ENCODE assay signal across 27 mouse cellular contexts in the genomic region with DNA sequence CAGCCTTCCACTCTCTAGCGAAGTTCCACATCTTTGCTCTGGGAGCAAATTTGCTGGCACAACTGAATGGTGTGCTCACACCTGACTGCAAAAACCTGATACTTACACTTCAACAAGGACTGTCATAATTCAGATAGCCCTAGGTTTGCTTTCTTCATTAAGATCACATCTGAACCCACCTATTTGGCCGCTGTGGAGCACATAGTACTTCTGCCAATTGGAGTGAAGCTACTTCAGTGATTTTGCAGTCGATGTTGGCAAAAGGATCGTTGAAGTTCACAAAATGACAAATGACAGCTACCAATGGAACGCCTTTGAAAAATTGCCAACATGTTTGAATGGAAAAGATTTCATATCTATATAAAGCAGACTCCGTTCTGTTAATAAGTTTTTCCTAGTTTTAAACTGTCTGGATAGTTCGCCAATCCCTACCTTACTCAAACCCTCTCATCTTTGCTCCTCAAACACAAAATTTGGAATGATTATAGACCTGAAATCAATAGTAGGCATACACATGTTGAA. TPM values are rescaled to one million over a fixed set of nuclear protein-coding genes. Genes with fewer than 3 reads are reported as not detected.
A peak's percentile ranks its signal among the peaks of the same experiment; 100 is the strongest.
DNase-seq lines count a peak whose midpoint lies in the region; ATAC-seq and TF ChIP-seq lines count a peak whose summit lies in the region.
"Had no signal": no experiment of that assay in that cellular context is flagged by ENCODE, and none has a peak within 500 bp of the region (broad histone marks: within the 10 kb centered on the region; RNA-seq: fewer than 3 reads in every experiment).

No protein-coding gene starts in this region.

- H3K4me3 ChIP-seq in forebrain, embryonic 10.5 days = no peak overlapping the region
- H3K4me3 ChIP-seq in forebrain, embryonic 14.5 days (ENCODE audit: low read depth, low read length) = no peak overlapping the region
- H3K4me3 ChIP-seq in midbrain, embryonic 11.5 days (ENCODE audit: low read depth, low read length) = no peak overlapping the region
- no peak overlapping the region for H3K4me3 ChIP-seq in midbrain, postnatal 0 days (ENCODE audit: low read depth, low read length)
- no peak overlapping the region for H3K4me3 ChIP-seq in lung, postnatal 0 days (ENCODE audit: low read depth, low read length)
- H3K4me3 ChIP-seq: hindbrain, embryonic 15.5 days; kidney, embryonic 15.5 days had no signal

- H3K4me2 ChIP-seq in forebrain, embryonic 14.5 days (ENCODE audit: low read length) = no peak overlapping the region
- no peak overlapping the region for H3K4me2 ChIP-seq in midbrain, embryonic 11.5 days
- no peak overlapping the region for H3K4me2 ChIP-seq in midbrain, postnatal 0 days (ENCODE audit: low read depth, low read length, poor library complexity, severe bottlenecking)
- no peak overlapping the region for H3K4me2 ChIP-seq in lung, postnatal 0 days (replicated peaks; ENCODE audit: low read depth, low read length)

- H3K9me3 ChIP-seq in forebrain, embryonic 10.5 days = no peaks in the 10 kb centered on the region
- H3K9me3 ChIP-seq in forebrain, embryonic 14.5 days (replicated peaks; ENCODE audit: control insufficient read depth, low read length) = no peaks in the 10 kb centered on the region
- H3K9me3 ChIP-seq in midbrain, embryonic 11.5 days (ENCODE audit: control insufficient read depth, low read length) = no peaks in the 10 kb centered on the region
- no peaks in the 10 kb centered on the region for H3K9me3 ChIP-seq in midbrain, postnatal 0 days (ENCODE audit: low read length)
- no peaks in the 10 kb centered on the region for H3K9me3 ChIP-seq in lung, postnatal 0 days (ENCODE audit: low read length)
- H3K9me3 ChIP-seq: heart, embryonic 10.5 days; hindbrain, embryonic 15.5 days; kidney, embryonic 15.5 days; liver, embryonic 13.5 days; lung, embryonic 15.5 days had no signal

- ATAC-seq in forebrain, embryonic 14.5 days = no peak
- no peak for ATAC-seq in midbrain, embryonic 11.5 days (ENCODE audit: low FRiP score)
- ATAC-seq in midbrain, postnatal 0 days (ENCODE audit: low FRiP score) = no peak
- ATAC-seq in lung, postnatal 0 days = no peak
- ATAC-seq: Patski had no signal

- WGBS in forebrain, embryonic 10.5 days = 5% methylated on average over 7 of the region's 7 CpGs
- 6% methylated on average over 7 of the region's 7 CpGs for WGBS in forebrain, embryonic 14.5 days
- 5% methylated on average over 7 of the region's 7 CpGs for WGBS in midbrain, embryonic 11.5 days
- 4% methylated on average over 7 of the region's 7 CpGs for WGBS in midbrain, postnatal 0 days
- 13% methylated on average over 7 of the region's 7 CpGs for WGBS in lung, postnatal 0 days

- peaks cover 96% of the 10 kb centered on the region for H3K27me3 ChIP-seq in forebrain, embryonic 10.5 days (ENCODE audit: poor library complexity, severe bottlenecking)
- peaks cover 64% of the 10 kb centered on the region for H3K27me3 ChIP-seq in forebrain, embryonic 14.5 days (replicated peaks; ENCODE audit: control insufficient read depth, insufficient read depth, low read length)
- peaks cover 66% of the 10 kb centered on the region for H3K27me3 ChIP-seq in midbrain, embryonic 11.5 days (ENCODE audit: control insufficient read depth, insufficient read depth, low read length)
- peaks cover 57% of the 10 kb centered on the region for H3K27me3 ChIP-seq in midbrain, postnatal 0 days (ENCODE audit: insufficient read depth, low read length)
- H3K27me3 ChIP-seq in splenic B cell, adult 2 months (ENCODE audit: control insufficient read depth, insufficient read depth, low read length, poor library complexity, severe bottlenecking) = peaks cover 4% of the 10 kb centered on the region
- peaks cover 64% of the 10 kb centered on the region for H3K27me3 ChIP-seq in lung, postnatal 0 days (replicated peaks; ENCODE audit: insufficient read depth, low read length)

- no peak for TF ChIP-seq POLR2A in brain, embryonic 14.5 days (IDR thresholded peaks at IDR 0.05; ENCODE audit: borderline replicate concordance, extremely low read depth, insufficient read depth, insufficient read length, poor library complexity, severe bottlenecking)

- H3K4me1 ChIP-seq in forebrain, embryonic 10.5 days = peaks cover 27% of the 10 kb centered on the region
- peaks cover 6% of the 10 kb centered on the region for H3K4me1 ChIP-seq in forebrain, embryonic 14.5 days (ENCODE audit: control insufficient read depth, insufficient read depth, low read length)
- H3K4me1 ChIP-seq in midbrain, embryonic 11.5 days (ENCODE audit: control insufficient read depth, insufficient read depth, low read length) = peaks cover 3% of the 10 kb centered on the region; the same call in 1 of the 2 replicates
- H3K4me1 ChIP-seq in midbrain, postnatal 0 days (ENCODE audit: insufficient read depth, low read length) = peaks cover 6% of the 10 kb centered on the region; the same call in 1 of the 2 replicates
- peaks cover 4% of the 10 kb centered on the region; the same call in 1 of the 2 replicates for H3K4me1 ChIP-seq in lung, postnatal 0 days (ENCODE audit: insufficient read depth, low read depth, low read length)

- no peaks in the 10 kb centered on the region for H3K36me3 ChIP-seq in forebrain, embryonic 10.5 days (replicated peaks)
- no peaks in the 10 kb centered on the region for H3K36me3 ChIP-seq in forebrain, embryonic 14.5 days (ENCODE audit: control insufficient read depth, insufficient read depth, low read length)
- H3K36me3 ChIP-seq in midbrain, embryonic 11.5 days (ENCODE audit: control insufficient read depth, insufficient read depth, low read length) = no peaks in the 10 kb centered on the region
- H3K36me3 ChIP-seq in midbrain, postnatal 0 days (ENCODE audit: insufficient read depth, low read length) = no peaks in the 10 kb centered on the region
- H3K36me3 ChIP-seq in splenic B cell, adult 2 months (ENCODE audit: control insufficient read depth, insufficient read depth, low read length, poor library complexity, severe bottlenecking) = no peaks in the 10 kb centered on the region
- no peaks in the 10 kb centered on the region for H3K36me3 ChIP-seq in lung, postnatal 0 days (ENCODE audit: insufficient read depth, low read length)
- H3K36me3 ChIP-seq: heart, embryonic 10.5 days; hindbrain, embryonic 15.5 days; kidney, embryonic 15.5 days; liver, embryonic 13.5 days; lung, embryonic 15.5 days had no signal

- no peak for TF ChIP-seq EP300 in lung, postnatal 0 days (IDR thresholded peaks at IDR 0.05)

- peak; percentile 28 for DNase-seq in forebrain, embryonic 10.5 days (ENCODE audit: extremely low spot score, low spot score)
- DNase-seq in forebrain, embryonic 14.5 days (ENCODE audit: low spot score) = no peak
- DNase-seq in midbrain, embryonic 11.5 days (ENCODE audit: low spot score, missing footprints) = peak; percentile 93
- DNase-seq in midbrain, postnatal 0 days (ENCODE audit: low spot score) = no peak
- peak; percentile 49 for DNase-seq in brain, embryonic 14.5 days (ENCODE audit: low read depth)
- DNase-seq in splenic B cell, adult 2 months (ENCODE audit: low read depth, low spot score) = peak; percentile 22
- DNase-seq in lung, postnatal 0 days (ENCODE audit: low spot score) = no peak
- DNase-seq: adrenal gland, adult 8-10 months; cerebellum, adult 18-20 months; cerebellum, postnatal 25 days; gastrocnemius, adult 2 months; heart, postnatal 4 days; kidney, adult 11 months; kidney, postnatal 36 days; liver, embryonic 13.5 days; lung, postnatal 4 days; retina, postnatal 1 day; right cerebral cortex, postnatal 25 days; spleen, adult 18-20 months; thymus, adult 18-20 months had no signal

- no peak for TF ChIP-seq CTCF in midbrain, postnatal 0 days (IDR thresholded peaks at IDR 0.05)
- TF ChIP-seq CTCF in brain, embryonic 14.5 days (IDR thresholded peaks at IDR 0.05; ENCODE audit: borderline replicate concordance, extremely low read depth, insufficient read depth, insufficient read length) = no peak
- no peak for TF ChIP-seq CTCF in lung, postnatal 0 days (IDR thresholded peaks at IDR 0.05)

- H3K9ac ChIP-seq in forebrain, embryonic 14.5 days (ENCODE audit: low read length) = no peak overlapping the region
- H3K9ac ChIP-seq in midbrain, embryonic 11.5 days (ENCODE audit: low read length) = no peak overlapping the region
- no peak overlapping the region for H3K9ac ChIP-seq in midbrain, postnatal 0 days (replicated peaks; ENCODE audit: low read length, poor library complexity, severe bottlenecking)
- no peak overlapping the region for H3K9ac ChIP-seq in lung, postnatal 0 days (replicated peaks; ENCODE audit: low read depth)
- H3K9ac ChIP-seq: hindbrain, embryonic 15.5 days; kidney, embryonic 15.5 days; liver, embryonic 13.5 days; lung, embryonic 15.5 days had no signal

- no peak overlapping the region for H3K27ac ChIP-seq in forebrain, embryonic 10.5 days
- no peak overlapping the region for H3K27ac ChIP-seq in forebrain, embryonic 14.5 days (ENCODE audit: low read depth, low read length)
- H3K27ac ChIP-seq in midbrain, embryonic 11.5 days (ENCODE audit: low read depth, low read length) = no peak overlapping the region
- H3K27ac ChIP-seq in midbrain, postnatal 0 days (ENCODE audit: low read depth, low read length) = no peak overlapping the region
- H3K27ac ChIP-seq in lung, postnatal 0 days (ENCODE audit: low read length) = no peak overlapping the region
- H3K27ac ChIP-seq: gastrocnemius, adult 2 months; heart, embryonic 10.5 days; hindbrain, embryonic 15.5 days; kidney, embryonic 15.5 days; liver, embryonic 13.5 days; lung, embryonic 15.5 days had no signal

RNA-seq across cellular contexts. Expression of a gene that starts 1.9 kb away (rescaled TPM):
- polyA plus RNA-seq in forebrain, embryonic 10.5 days (2016; fragmentation: Nextera tagmentation; extraction: Ambion mirVana) = not detected in 2 replicates
- polyA plus RNA-seq in forebrain, embryonic 14.5 days (2014; fragmentation: Nextera tagmentation; extraction: Ambion mirVana) = 0.09 and 0.18 TPM in 2 replicates
- polyA plus RNA-seq in midbrain, embryonic 11.5 days (2014; fragmentation: Nextera tagmentation; extraction: Ambion mirVana) = 0.25 and 0.48 TPM in 2 replicates
- not detected in 2 replicates for total RNA-seq in midbrain, postnatal 0 days (2014; rRNA removed)
- not detected in 2 replicates for polyA plus RNA-seq in midbrain, postnatal 0 days (2015; fragmentation: Nextera tagmentation; extraction: Ambion mirVana)
- 0.06 and 0.12 TPM in 2 replicates for polyA plus RNA-seq in brain, embryonic 14.5 days (2012; rRNA removed)
- polyA plus RNA-seq in lung, postnatal 0 days (2015; fragmentation: Nextera tagmentation; extraction: Ambion mirVana) = 0.07 and 0.42 TPM in 2 replicates
- total RNA-seq: ES-E14; megakaryocyte-erythroid progenitor cell, adult 5-6 weeks had no signal
- polyA plus RNA-seq: heart, embryonic 10.5 days; kidney, embryonic 15.5 days; liver, embryonic 13.5 days had no signal

RNA-seq across cellular contexts. Expression of a gene that starts 18.9 kb away (rescaled TPM):
- 25.9 and 28.3 TPM in 2 replicates for polyA plus RNA-seq in forebrain, embryonic 10.5 days (2016; fragmentation: Nextera tagmentation; extraction: Ambion mirVana)
- 45.8 and 48.9 TPM in 2 replicates for polyA plus RNA-seq in forebrain, embryonic 14.5 days (2014; fragmentation: Nextera tagmentation; extraction: Ambion mirVana)
- polyA plus RNA-seq in midbrain, embryonic 11.5 days (2014; fragmentation: Nextera tagmentation; extraction: Ambion mirVana) = 42.8 and 46.4 TPM in 2 replicates
- total RNA-seq in midbrain, postnatal 0 days (2014; rRNA removed) = 49.1 and 64.4 TPM in 2 replicates
- 11.5 and 13.1 TPM in 2 replicates for polyA plus RNA-seq in midbrain, postnatal 0 days (2015; fragmentation: Nextera tagmentation; extraction: Ambion mirVana)
- polyA plus RNA-seq in brain, embryonic 14.5 days (2012; rRNA removed) = 75.4 and 93.2 TPM in 2 replicates
- 13.2 and 15.2 TPM in 2 replicates for polyA plus RNA-seq in lung, postnatal 0 days (2015; fragmentation: Nextera tagmentation; extraction: Ambion mirVana)

RNA-seq across cellular contexts. Expression of a gene that starts 23.5 kb away (rescaled TPM):
- 87.4 and 90.9 TPM in 2 replicates for polyA plus RNA-seq in forebrain, embryonic 10.5 days (2016; fragmentation: Nextera tagmentation; extraction: Ambion mirVana)
- 291 TPM in 2 replicates for polyA plus RNA-seq in forebrain, embryonic 14.5 days (2014; fragmentation: Nextera tagmentation; extraction: Ambion mirVana)
- 119 and 122 TPM in 2 replicates for polyA plus RNA-seq in midbrain, embryonic 11.5 days (2014; fragmentation: Nextera tagmentation; extraction: Ambion mirVana)
- 128 and 139 TPM in 2 replicates for total RNA-seq in midbrain, postnatal 0 days (2014; rRNA removed)
- polyA plus RNA-seq in midbrain, postnatal 0 days (2015; fragmentation: Nextera tagmentation; extraction: Ambion mirVana) = 187 and 193 TPM in 2 replicates
- polyA plus RNA-seq in brain, embryonic 14.5 days (2012; rRNA removed) = 114 and 143 TPM in 2 replicates
- 175 and 184 TPM in 2 replicates for polyA plus RNA-seq in lung, postnatal 0 days (2015; fragmentation: Nextera tagmentation; extraction: Ambion mirVana)

Comparison
In these comparisons a context has a peak if more than half of its experiments do, and no peak if none do; other contexts are left out.
1. DNase-seq: peak in forebrain, embryonic 10.5 days (single experiment), midbrain, embryonic 11.5 days (single experiment), brain, embryonic 14.5 days (single experiment) and splenic B cell, adult 2 months (single experiment); none in forebrain, embryonic 14.5 days (single experiment), midbrain, postnatal 0 days (single experiment) and lung, postnatal 0 days (single experiment).